Mouse (Mus musculus) gastrocnemius, postnatal 10 days (tissue): Measurements from ENCODE around the gene Nfatc3. TPM values are rescaled to one million over a fixed set of nuclear protein-coding genes. Genes with fewer than 3 reads are reported as not detected.

Experiments used
- DNase-seq: peaks from one replicate; pipeline ENCODE4 v3.0.0; 2021; ENCODE audit warnings: mixed read lengths
- total RNA-seq, 2 experiments: library from RNA; stranded (reverse); gene quantifications; 2 replicates each; pipeline ENCODE4 v1.2.3; 2021

Gene Nfatc3
- total RNA-seq, 2 experiments from 2014 or later: 25.3 to 30.7 TPM

- DNase-seq: no peak
These were observed 87.4 kb downstream of the Nfatc3 start for GRCm38 (mm10) chr8:106146014-106146413.

GRCm38 (mm10) chr8:106147868-106148565 is 89.4 kb downstream of the Nfatc3 start:
- no peak for DNase-seq

GRCm38 (mm10) chr8:106149025-106149424 is 90.4 kb downstream of the Nfatc3 start:
- DNase-seq: no peak

GRCm38 (mm10) chr8:106149801-106150652 is 91.4 kb downstream of the Nfatc3 start, which contains the start of gene Pla2g15:
Pla2g15 (plus strand) TSS chr8:106150399.
- peak; percentile 85 for DNase-seq

- DNase-seq: no peak
These were observed 92.0 kb downstream of the Nfatc3 start for GRCm38 (mm10) chr8:106150653-106151000.

GRCm38 (mm10) chr8:106151041-106151440 is 92.4 kb downstream of the Nfatc3 start:
- no peak for DNase-seq

GRCm38 (mm10) chr8:106152876-106153275 is 94.2 kb downstream of the Nfatc3 start:
- DNase-seq: no peak

GRCm38 (mm10) chr8:106157419-106157818 is 98.8 kb downstream of the Nfatc3 start:
- no peak for DNase-seq

GRCm38 (mm10) chr8:106158381-106158780 is 99.7 kb downstream of the Nfatc3 start:
- no peak for DNase-seq

GRCm38 (mm10) chr8:106159876-106160275 is 101.2 kb downstream of the Nfatc3 start:
- DNase-seq: no peak

- no peak for DNase-seq
These were observed 104.6 kb downstream of the Nfatc3 start for GRCm38 (mm10) chr8:106163251-106163650.

- peak; percentile 69 for DNase-seq
These were observed 106.8 kb downstream of the Nfatc3 start for GRCm38 (mm10) chr8:106165460-106165859.

- peak; percentile 83 for DNase-seq
These were observed 109.8 kb downstream of the Nfatc3 start, which contains the start of gene Slc7a6 for GRCm38 (mm10) chr8:106168356-106169016. Slc7a6 (plus strand) TSS chr8:106168857.

GRCm38 (mm10) chr8:106169017-106169933 is 110.6 kb downstream of the Nfatc3 start:
- DNase-seq: peak; percentile 37

GRCm38 (mm10) chr8:106169934-106170480 is 111.4 kb downstream of the Nfatc3 start:
- no peak for DNase-seq

- no peak for DNase-seq
These were observed 114.9 kb downstream of the Nfatc3 start for GRCm38 (mm10) chr8:106173566-106173965.

GRCm38 (mm10) chr8:106176891-106177290 is 118.3 kb downstream of the Nfatc3 start:
- DNase-seq: no peak

- no peak for DNase-seq
These were observed 119.0 kb downstream of the Nfatc3 start for GRCm38 (mm10) chr8:106177594-106177993.

GRCm38 (mm10) chr8:106178428-106178827 is 119.8 kb downstream of the Nfatc3 start:
- no peak for DNase-seq
